Mouse (Mus musculus): ENCODE results near the gene Cdc37.

GRCm38 (mm10) chr9:21124837-21125236 is 24.9 kb downstream of the Cdc37 start:
- TF ChIP-seq CTCF (IDR thresholded peaks at IDR 0.05 in 2 of 3, conservative IDR thresholded peaks at IDR 0.05 in 1 of 3; ENCODE audit: control insufficient read depth in 1 of 3, insufficient read depth in 1 of 3, low read depth in 2 of 3, low read length in 3 of 3, poor library complexity in 1 of 3, severe bottlenecking in 1 of 3), result no peak; a peak in 1 of 6 replicates
- no peak for TF ChIP-seq TAL1 (IDR thresholded peaks at IDR 0.05; ENCODE audit: low read length)
- no peak for TF ChIP-seq MAZ (IDR thresholded peaks at IDR 0.05; ENCODE audit: low read depth, low read length)
- no peak for TF ChIP-seq TCF12 (IDR thresholded peaks at IDR 0.05; ENCODE audit: low read depth, low read length)
- no peak for TF ChIP-seq GABPA (IDR thresholded peaks at IDR 0.05; ENCODE audit: low read depth, low read length)
- TF ChIP-seq POLR2AphosphoS2 (IDR thresholded peaks at IDR 0.05; ENCODE audit: low read length), result no peak
